Comparison of ENCODE assay signal across 8 mouse cellular contexts in the genomic region with DNA sequence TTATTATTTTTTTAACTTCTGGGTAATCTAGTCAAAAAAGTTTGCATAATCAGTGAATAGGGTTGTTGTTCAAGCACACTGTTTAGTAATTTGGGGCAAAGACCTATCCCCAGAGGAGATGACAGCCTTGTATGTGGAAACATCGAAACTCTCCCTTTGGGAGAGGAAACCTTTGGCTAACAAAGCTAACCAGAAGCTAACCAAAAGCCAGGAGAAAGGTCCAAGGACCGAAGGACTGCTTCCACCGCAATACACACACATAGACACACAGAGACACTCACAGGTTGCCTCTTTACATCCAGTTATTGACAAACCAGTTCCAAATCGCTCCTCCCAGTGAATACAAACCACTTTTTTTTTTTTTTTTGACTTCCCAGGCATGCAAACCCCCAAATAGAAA.
DNase-seq lines count a peak whose midpoint lies in the region; ATAC-seq and TF ChIP-seq lines count a peak whose summit lies in the region.

No protein-coding gene starts in this region.

- WGBS in kidney, embryonic 16.5 days, result 29% methylated on average over 4 of the region's 4 CpGs
- WGBS in hindbrain, embryonic 14.5 days, result 35% methylated on average over 4 of the region's 4 CpGs
- WGBS in midbrain, embryonic 15.5 days, result 30% methylated on average over 4 of the region's 4 CpGs

- H3K36me3 ChIP-seq in kidney, embryonic 16.5 days (ENCODE audit: insufficient read depth, low read length), result no peaks in the 10 kb centered on the region
- no peaks in the 10 kb centered on the region for H3K36me3 ChIP-seq in hindbrain, embryonic 14.5 days (replicated peaks; ENCODE audit: control insufficient read depth, insufficient read depth)
- no peaks in the 10 kb centered on the region for H3K36me3 ChIP-seq in midbrain, embryonic 15.5 days (replicated peaks)

- H3K4me3 ChIP-seq in kidney, embryonic 16.5 days (ENCODE audit: low read length), result peak overlapping the region; percentile 71
- peak overlapping the region; percentile 39 for H3K4me3 ChIP-seq in embryonic fibroblast, embryonic 13.5 days (ENCODE audit: insufficient read depth, low read length)
- peak overlapping the region; percentile 42 for H3K4me3 ChIP-seq in hindbrain, embryonic 14.5 days (replicated peaks; ENCODE audit: low read length)
- peak overlapping the region; percentile 47 for H3K4me3 ChIP-seq in midbrain, embryonic 15.5 days

- H3K27me3 ChIP-seq in kidney, embryonic 16.5 days (ENCODE audit: insufficient read depth, low read length), result no peaks in the 10 kb centered on the region
- 0 out of 2 replicates have a peak, but pooled peaks cover 8% of the 10 kb centered on the region for H3K27me3 ChIP-seq in hindbrain, embryonic 14.5 days (ENCODE audit: control insufficient read depth, insufficient read depth, low read length)
- peaks cover 3% of the 10 kb centered on the region; the same call in 1 of the 2 replicates for H3K27me3 ChIP-seq in midbrain, embryonic 15.5 days (replicated peaks)

- H3K4me1 ChIP-seq in kidney, embryonic 16.5 days (ENCODE audit: insufficient read depth, low read length), result peaks cover 64% of the 10 kb centered on the region
- H3K4me1 ChIP-seq in embryonic fibroblast, embryonic 13.5 days (ENCODE audit: control insufficient read depth, insufficient read depth, low read length), result peaks cover 6% of the 10 kb centered on the region; the same call in 1 of the 2 replicates
- H3K4me1 ChIP-seq in hindbrain, embryonic 14.5 days (replicated peaks; ENCODE audit: control insufficient read depth, insufficient read depth, low read length), result peaks cover 29% of the 10 kb centered on the region
- peaks cover 27% of the 10 kb centered on the region for H3K4me1 ChIP-seq in midbrain, embryonic 15.5 days

- peak overlapping the region; percentile 76 for H3K9ac ChIP-seq in kidney, embryonic 16.5 days (replicated peaks; ENCODE audit: low read length)
- H3K9ac ChIP-seq in hindbrain, embryonic 14.5 days, result peak overlapping the region; percentile 65
- peak overlapping the region; percentile 57; the same call in 1 of the 2 replicates for H3K9ac ChIP-seq in midbrain, embryonic 15.5 days

- ATAC-seq in kidney, embryonic 16.5 days (ENCODE audit: low FRiP score, low TSS enrichment), result no peak
- no peak for ATAC-seq in hindbrain, embryonic 14.5 days (ENCODE audit: low FRiP score)
- ATAC-seq in midbrain, embryonic 15.5 days (replicated peaks), result no peak

- peak overlapping the region; percentile 86; the same call in 1 of the 2 replicates for H3K27ac ChIP-seq in kidney, embryonic 16.5 days (ENCODE audit: low read length)
- no peak overlapping the region for H3K27ac ChIP-seq in embryonic fibroblast, embryonic 13.5 days (ENCODE audit: insufficient read depth, low read length)
- H3K27ac ChIP-seq in hindbrain, embryonic 14.5 days, result no peak overlapping the region
- no peak overlapping the region for H3K27ac ChIP-seq in midbrain, embryonic 15.5 days

- no peak for TF ChIP-seq CTCF in embryonic fibroblast, embryonic 13.5 days (IDR thresholded peaks at IDR 0.05; ENCODE audit: borderline replicate concordance, insufficient read depth, low read length)

- no peaks in the 10 kb centered on the region for H3K9me3 ChIP-seq in kidney, embryonic 16.5 days (ENCODE audit: low read length)
- no peaks in the 10 kb centered on the region for H3K9me3 ChIP-seq in hindbrain, embryonic 14.5 days (ENCODE audit: control insufficient read depth, low read length)
- H3K9me3 ChIP-seq in midbrain, embryonic 15.5 days, result no peaks in the 10 kb centered on the region

- no peak for DNase-seq in kidney, adult 18-20 months
- no peak for DNase-seq in hindbrain, embryonic 14.5 days (ENCODE audit: low spot score)
- no peak for DNase-seq in ovary, postnatal 36 days (ENCODE audit: low spot score)
- no peak for DNase-seq in spleen, postnatal 4 days (ENCODE audit: low spot score in 2 of 2)
- DNase-seq in Muller cell, postnatal 12 days (ENCODE audit: inconsistent ontology term), result no peak

- TF ChIP-seq POLR2A in embryonic fibroblast, embryonic 13.5 days (IDR thresholded peaks at IDR 0.05; ENCODE audit: low read depth, low read length), result no peak

- peak overlapping the region; percentile 96 for H3K4me2 ChIP-seq in kidney, embryonic 16.5 days (replicated peaks; ENCODE audit: low read depth, low read length)
- peak overlapping the region; percentile 98 for H3K4me2 ChIP-seq in hindbrain, embryonic 14.5 days (replicated peaks)
- H3K4me2 ChIP-seq in midbrain, embryonic 15.5 days, result peak overlapping the region; percentile 99
